Mouse (Mus musculus) cortical plate, adult 2 months (tissue): ENCODE measurements around the gene Syndig1.

Experiments
- CTCF ChIP-seq: fragments of 200-500 bp; IDR thresholded peaks from 2 replicates; pipeline ENCODE4 v1.5.1; 2011; ENCODE audit warnings: mild to moderate bottlenecking, control low read depth, low read length; ENCODE audit not compliant: insufficient read depth; ENCODE audit errors: extremely low read depth
- POLR2A ChIP-seq: fragments of 200-500 bp; IDR thresholded peaks from 2 replicates; pipeline ENCODE4 v1.6.1; 2011; ENCODE audit warnings: mild to moderate bottlenecking, low read length, control low read depth; ENCODE audit not compliant: insufficient read depth; ENCODE audit errors: extremely low read depth

DNA sequence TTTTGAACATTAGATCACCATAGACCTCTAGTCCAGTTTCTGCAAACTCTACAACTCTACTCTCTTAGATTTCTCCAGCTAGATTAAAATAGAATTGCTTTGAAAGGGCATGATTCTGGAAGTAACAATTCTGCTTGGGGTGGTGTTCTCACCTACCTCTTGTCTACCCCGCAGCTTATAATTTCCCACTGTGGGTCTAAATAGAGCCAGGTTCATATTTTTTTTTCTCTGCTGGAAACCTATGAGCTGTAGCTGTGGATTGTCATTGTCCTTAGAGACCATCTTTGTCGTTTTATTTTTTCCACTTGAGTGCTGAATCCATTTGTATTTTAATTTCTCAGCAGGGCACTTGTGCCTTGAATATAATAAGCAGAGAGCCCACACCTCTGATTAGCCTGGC, 162.5 kb downstream of the Syndig1 start:
- TF ChIP-seq POLR2A: no peak
- TF ChIP-seq CTCF: no peak
